17 mouse cellular contexts compared by ENCODE assay signal in genomic region chr13:55860483-55860882, GRCm38 (mm10). TPM values are rescaled to one million over a fixed set of nuclear protein-coding genes. Genes with fewer than 3 reads are reported as not detected.
"Had no signal": no experiment of that assay in that cellular context is flagged by ENCODE, and none has a peak within 500 bp of the region (broad histone marks: within the 10 kb centered on the region; RNA-seq: fewer than 3 reads in every experiment).

No protein-coding gene starts in this region.

- DNase-seq: kidney, adult 2 months; kidney, postnatal 14 days; left cerebral cortex, postnatal 4 days; lung, adult 18-20 months; right cerebral cortex, adult 18-20 months; right cerebral cortex, postnatal 25 days; thymus, postnatal 4 days had no signal

- H3K4me2 ChIP-seq: kidney, embryonic 15.5 days; limb, embryonic 13.5 days; neural tube, embryonic 13.5 days had no signal

- H3K4me3 ChIP-seq: kidney, embryonic 15.5 days; limb, embryonic 13.5 days; neural tube, embryonic 13.5 days had no signal

- H3K27ac ChIP-seq: kidney, embryonic 15.5 days; limb, embryonic 13.5 days; liver, embryonic 14.5 days; neural tube, embryonic 13.5 days had no signal

- H3K9ac ChIP-seq: kidney, embryonic 15.5 days; limb, embryonic 13.5 days; liver, embryonic 14.5 days; neural tube, embryonic 13.5 days had no signal

- H3K9me3 ChIP-seq: kidney, embryonic 15.5 days; limb, embryonic 13.5 days; neural tube, embryonic 13.5 days had no signal

- H3K36me3 ChIP-seq: kidney, embryonic 15.5 days; limb, embryonic 13.5 days; neural tube, embryonic 13.5 days had no signal

RNA-seq across cellular contexts. Expression of gene Pitx1, which starts 24.5 kb away (rescaled TPM):
- total RNA-seq: layer of hippocampus, adult 8-10 months; layer of hippocampus, postnatal 14 days; left cerebral cortex, adult 18-20 months; left cerebral cortex, postnatal 10 days; left cerebral cortex, postnatal 4 days; liver, adult 2 months; megakaryocyte-erythroid progenitor cell, adult 5-6 weeks had no signal
- polyA plus RNA-seq: liver, adult 2 months; neural tube, embryonic 13.5 days had no signal
